Mouse (Mus musculus) frontal cortex, adult (tissue): ENCODE data around the gene Vangl1.

Source experiments
- ATAC-seq: cut with Nextera tagmentation; 2 replicates; pipeline ENCODE4 v1.9.2; 2017; ENCODE audit warnings: mild to moderate bottlenecking, moderate library complexity, mixed read lengths; ENCODE audit not compliant: low TSS enrichment

Vangl1 gene

DNA sequence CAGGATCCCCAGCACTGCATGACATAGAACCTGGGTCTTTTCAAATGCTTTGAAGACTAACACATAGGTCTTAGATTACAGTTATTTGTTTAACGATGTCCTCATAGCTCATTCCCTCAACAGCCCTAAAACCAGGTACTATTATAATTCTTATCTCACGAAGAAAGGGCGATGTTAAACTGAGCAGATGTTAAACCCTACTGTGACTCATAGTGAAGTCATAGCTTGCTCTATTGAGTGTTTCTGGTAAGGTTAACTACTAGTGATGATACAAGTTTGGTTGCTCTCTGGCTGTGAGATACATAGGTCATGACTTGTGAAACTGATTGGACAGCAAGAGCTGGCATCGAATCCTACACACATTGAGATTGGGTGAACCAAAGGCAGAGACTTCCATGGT, 61.5 kb downstream of the Vangl1 start:
- no peak for ATAC-seq

GRCm38 (mm10) chr3:102141893-102142292, 62.6 kb downstream of the Vangl1 start:
- ATAC-seq: peak; percentile 81

- ATAC-seq: peak; percentile 93
Measured at GRCm38 (mm10) chr3:102141451-102141850, 63.0 kb downstream of the Vangl1 start.

GRCm38 (mm10) chr3:102140606-102141005, 63.9 kb downstream of the Vangl1 start:
- ATAC-seq: no peak

DNA sequence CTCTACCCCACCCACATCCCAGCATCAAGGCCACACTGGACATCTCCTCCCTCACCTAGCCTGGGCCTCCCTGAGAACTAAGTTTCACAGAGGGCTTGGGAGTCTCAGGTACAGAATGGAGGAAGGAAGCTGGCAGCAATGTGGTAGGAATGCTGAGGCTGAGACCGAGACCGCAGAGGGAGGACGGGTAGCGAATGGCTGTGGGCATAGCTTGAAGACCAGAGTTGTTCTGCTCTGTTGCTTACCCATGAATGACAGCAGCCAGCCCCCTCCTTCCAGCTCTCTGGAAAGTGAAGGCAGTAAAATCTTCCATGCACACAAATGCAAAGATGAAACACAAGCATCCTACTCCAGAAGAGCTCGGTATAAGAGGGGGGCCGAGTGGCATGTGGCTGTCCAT, 65.6 kb downstream of the Vangl1 start:
- no peak; the same call in 1 of the 2 replicates for ATAC-seq

DNA sequence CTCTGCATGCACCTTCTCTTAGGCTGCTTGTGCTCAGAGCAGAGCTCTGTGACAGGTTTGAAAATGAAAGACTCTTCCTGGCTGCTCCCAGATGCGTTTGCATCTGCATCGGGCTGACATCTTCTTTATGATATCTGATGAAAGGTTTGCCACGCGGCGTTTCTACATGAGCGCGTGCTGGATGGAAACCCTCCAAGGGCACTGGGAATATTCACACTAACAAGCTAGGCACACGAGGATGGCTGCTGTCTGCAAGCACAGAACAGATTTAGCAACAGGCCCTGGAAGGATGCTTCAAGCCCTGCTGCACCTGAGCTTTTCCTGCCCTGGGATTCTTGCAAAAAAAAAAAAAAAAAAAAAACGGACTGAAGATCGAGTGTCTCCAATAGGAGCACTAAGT, 67.3 kb downstream of the Vangl1 start:
- ATAC-seq: no peak

GRCm38 (mm10) chr3:102135389-102136113, 68.9 kb downstream of the Vangl1 start:
- ATAC-seq: no peak

GRCm38 (mm10) chr3:102131627-102132324, 72.7 kb downstream of the Vangl1 start:
- no peak for ATAC-seq

DNA sequence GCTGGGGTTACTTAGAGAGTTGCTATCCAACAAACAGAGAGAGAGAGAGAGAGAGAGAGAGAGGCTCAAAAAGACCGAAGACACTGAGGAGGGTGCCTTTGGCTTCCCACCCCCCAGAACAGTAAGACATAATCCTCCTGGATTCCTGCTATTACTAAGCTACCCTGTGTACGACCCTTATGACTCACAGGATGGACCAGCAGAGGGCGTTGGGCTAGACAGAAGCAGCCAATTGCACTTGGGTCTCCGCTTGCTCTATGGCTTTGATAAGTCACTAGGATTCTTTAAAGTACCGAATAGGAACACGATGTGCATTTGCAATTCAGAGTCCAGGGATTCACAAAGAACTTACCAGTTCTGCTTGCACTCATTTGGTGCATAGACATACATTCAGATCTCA, 74.0 kb downstream of the Vangl1 start:
- ATAC-seq: no peak

DNA sequence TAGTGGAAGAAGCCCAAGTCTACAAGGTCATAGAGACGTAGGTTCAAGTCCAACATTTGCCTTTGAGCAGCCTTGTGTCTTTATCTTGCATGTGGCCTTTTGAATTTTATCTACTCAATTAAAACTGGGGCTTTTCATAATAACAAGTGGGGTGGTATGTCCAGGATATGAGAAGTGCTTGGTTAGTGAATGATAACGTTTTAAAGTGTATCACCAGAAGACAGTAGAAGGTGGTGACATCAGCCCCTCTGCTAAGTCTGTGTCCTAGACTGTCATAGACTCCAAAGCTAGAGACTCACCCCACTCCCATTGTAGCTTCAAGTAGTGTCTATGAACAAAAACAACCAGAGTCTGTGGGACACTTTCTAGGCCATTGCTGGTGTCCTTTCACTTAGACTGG, 76.3 kb downstream of the Vangl1 start:
- ATAC-seq: no peak

DNA sequence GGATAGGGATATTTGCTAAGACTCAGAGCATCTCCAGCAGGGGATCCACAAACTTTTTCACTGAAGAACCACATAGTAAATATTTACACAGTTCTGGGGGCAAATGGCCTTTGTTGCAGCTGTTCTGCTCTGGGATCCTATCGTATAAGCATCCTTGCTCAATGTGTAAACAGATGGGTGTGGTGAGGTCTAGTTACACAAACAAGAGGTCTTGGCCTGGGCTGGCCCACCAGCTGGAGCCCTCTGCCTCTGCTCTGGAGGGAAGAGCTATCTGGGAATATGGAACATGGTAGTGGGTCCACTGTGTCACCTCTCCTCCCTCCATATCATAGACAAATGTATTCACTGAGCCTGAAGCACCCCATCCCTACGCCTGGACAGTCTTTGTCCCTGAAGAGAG, 77.4 kb downstream of the Vangl1 start:
- no peak for ATAC-seq

DNA sequence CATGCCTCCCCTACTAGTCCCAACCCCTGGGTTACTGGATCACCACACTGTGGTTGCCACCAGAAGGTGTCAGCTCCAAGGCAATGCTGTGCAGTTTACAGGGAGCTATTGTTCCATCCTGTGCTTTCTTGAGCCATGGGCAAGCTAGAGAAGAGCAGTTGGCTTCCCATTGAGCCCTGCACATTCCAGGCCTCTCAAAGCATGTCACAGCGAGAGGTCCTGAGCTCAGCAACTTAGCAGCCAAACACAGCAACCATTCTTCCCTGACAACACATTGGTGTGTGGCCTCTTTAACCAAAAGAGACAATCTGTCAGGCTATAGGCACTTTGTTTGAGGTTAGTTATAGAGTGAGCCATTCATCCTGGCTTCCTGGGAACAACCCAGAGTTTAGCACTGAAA, 78.9 kb downstream of the Vangl1 start:
- no peak for ATAC-seq

GRCm38 (mm10) chr3:102123654-102124053, 80.8 kb downstream of the Vangl1 start:
- no peak for ATAC-seq

DNA sequence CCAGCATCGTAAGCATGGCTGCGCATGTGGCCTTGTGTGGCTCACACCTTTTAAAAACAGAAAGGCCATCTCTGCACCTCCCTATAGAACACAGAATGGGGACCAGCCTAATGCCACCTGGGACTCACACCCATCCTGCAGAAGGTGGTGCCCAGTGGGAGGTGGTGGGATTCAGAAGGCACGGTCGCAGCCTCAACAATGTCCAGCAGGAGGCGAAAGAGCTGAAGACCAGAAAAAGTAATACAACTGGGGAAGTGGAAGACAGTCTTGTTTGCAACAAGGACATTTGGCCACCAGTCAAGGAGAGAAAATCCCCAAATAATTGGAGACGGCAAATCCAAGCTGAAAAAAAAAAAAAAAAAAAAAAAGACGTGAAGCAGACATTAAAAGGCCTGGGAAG, 82.4 kb downstream of the Vangl1 start:
- no peak for ATAC-seq

GRCm38 (mm10) chr3:102120947-102121346, 83.5 kb downstream of the Vangl1 start:
- no peak for ATAC-seq

DNA sequence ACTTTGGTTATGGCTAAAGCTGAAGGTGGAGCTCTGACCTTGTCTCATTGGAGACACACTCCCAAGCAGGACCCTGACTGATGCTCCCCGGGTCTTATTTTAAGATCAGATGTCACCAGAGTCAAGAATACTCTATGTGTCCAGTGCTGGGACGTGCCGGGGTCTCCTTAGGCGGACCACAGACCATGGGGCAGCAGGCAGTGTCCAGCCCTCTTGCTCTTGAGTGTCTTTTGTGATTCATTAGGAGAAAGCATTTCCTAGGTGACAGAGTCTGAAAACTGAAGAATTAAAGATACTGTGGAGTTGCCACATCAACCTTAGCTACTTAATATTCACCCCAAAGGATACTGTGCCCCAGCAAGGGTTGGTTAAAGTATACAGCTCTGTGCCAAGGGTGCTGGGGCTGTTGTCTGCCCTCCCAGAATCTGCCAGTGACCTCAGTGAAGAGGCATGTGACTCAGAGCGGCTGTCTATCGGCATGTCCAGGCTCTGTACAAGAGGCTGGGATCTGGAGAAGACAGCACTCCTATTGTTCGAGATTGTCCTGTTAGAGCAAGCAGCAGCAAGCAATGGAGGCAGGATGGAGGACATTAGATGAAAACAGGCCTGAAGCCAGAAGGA, 92.4 kb downstream of the Vangl1 start:
- 0 out of 2 replicates have a peak, but pooled peaks have one; percentile 27 for ATAC-seq

DNA sequence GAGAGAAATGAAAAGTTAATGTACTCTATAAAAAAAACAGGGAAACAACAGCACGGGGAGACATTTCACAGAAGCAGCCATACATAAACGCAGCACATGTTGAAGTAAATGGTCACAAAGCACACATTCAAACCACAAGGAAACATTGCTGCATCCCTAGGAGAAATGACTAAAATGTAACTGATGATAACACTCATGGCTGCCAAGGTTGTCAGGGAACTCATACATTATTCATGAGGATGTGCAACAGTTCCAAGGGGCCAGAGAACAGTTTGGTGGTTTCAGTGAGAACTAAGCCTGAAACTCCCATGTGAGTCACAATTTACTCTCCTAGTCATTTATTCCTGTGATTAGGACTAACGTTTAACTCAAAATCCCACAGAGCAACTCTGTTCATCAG, 96.3 kb downstream of the Vangl1 start:
- no peak for ATAC-seq

DNA sequence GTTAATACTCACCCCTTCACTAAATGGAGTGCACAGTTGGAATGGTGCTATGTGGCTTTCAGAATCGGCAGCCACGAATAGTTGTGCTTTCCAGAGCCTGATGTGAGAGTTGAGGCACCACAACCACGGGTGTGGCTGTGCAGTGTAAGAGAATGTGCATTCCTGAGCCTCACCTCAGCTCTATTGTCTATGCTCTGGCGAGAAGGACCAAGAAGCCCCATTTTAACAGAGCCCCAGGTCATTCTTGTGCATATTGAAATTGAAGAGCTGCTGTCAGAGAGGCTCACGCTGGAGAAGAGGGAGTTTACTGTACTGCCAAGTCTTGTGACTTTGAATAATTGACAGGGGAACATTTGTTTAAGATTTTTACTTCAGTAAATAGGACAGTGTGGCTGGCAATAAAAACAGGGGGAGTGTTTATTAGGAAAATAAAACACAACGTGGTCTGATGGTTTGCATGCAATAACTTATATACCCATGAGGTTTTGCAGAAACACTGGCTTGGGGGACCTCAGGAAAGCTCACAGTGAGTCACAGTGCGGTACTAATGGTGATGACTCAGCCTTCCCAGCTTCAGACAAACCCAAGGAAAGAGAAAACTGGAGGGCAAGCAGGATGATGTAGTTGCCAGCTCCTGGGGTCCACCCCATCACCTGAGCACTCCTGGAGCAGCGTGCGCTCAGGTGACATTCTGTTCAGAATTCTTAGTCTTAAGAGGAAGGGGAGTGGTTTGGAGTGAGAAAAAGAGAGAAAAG, 100.5 kb downstream of the Vangl1 start:
- ATAC-seq: no peak
